Mouse (Mus musculus): ENCODE measurements around the gene Ssc4d.
A peak's percentile ranks its signal among the peaks of the same experiment; 100 is the strongest.

The Ssc4d gene

DNA sequence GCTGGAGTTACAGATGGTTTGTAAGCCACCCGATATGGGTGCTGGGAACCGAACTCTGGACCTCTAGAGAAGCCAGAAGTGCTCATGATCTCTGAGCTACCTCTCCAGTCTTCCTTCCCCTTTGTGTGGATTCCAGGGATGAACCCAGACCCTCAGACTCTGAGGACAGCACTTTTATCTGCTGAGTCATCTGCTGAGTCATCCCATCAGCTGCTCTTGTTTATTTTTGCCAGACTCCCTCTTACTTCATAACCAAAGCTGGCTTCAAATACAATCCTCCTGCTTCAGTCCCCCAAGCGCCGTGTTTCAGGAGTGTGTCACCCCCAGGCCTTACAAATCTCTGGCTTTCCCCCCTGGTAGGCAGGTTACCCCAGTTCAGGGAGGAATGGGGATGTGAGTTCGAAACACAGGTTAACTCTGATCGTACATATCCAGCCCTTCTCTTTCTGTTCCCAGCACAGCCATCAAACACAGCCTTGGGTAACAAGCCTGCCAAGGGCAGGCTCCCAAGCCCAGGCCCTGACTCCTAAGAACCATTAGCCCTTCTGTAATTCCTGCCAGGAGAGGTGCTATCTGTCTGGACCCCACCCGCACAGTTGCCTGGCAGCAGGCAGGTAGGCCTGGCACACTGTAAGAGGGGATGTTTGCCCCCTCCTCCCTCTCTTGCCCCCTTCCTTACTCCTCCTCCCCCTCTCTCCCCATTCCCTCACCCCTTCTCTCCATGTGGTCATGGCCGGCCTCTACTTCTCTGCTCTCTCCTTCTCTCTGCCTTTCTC, 1.8 kb upstream of the Ssc4d start:
- DNase-seq (ENCODE audit: low read depth, low spot score) = no peak

GRCm38 (mm10) chr5:135971876-135972275, 2.5 kb downstream of the Ssc4d start:
- DNase-seq (ENCODE audit: low read depth, low spot score) = no peak

- no peak for DNase-seq (ENCODE audit: low read depth, low spot score)
Observed at GRCm38 (mm10) chr5:135970247-135970646, 4.1 kb downstream of the Ssc4d start.

DNA sequence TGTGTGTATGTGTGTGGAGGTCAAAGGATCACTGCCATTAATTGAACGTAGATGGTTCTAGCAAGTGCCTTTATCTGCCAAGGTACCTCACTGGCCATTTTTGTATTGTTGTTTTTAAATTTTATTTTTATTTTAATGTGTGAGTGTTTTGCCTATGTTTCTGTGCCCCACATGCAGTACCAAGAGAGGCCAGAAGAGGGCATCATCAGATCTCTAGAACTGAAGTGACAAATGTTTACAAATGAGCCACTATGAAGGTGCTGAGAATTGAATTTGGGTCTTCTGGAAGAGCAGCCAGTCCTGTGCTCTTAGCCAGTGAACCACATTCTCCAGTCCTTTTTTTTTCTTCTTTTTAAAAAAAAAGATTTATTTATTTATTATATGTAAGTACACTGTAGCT, 5.5 kb downstream of the Ssc4d start:
- DNase-seq (ENCODE audit: low read depth, low spot score) = no peak

- no peak for DNase-seq (ENCODE audit: low read depth, low spot score)
Observed at GRCm38 (mm10) chr5:135966866-135967265, 7.5 kb downstream of the Ssc4d start.

GRCm38 (mm10) chr5:135965501-135965930, 8.8 kb downstream of the Ssc4d start:
- DNase-seq (ENCODE audit: low read depth, low spot score) = no peak

DNA sequence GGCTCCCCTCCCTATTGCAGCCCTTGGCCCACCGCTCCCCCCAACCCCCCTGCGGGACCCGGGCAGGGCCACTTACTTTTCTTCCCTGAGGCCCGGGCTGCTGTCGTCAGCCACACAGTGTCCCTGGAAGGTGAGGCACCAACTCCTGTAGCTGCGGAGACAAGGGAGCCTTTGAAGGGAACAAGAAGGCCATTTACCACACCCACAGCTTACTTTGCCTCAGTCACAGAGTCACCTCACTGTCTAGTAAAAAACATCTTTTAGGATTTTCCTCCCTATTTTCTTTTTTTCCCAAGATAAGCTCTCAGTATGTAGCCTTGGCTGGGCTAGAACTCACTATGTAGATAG, 11.1 kb downstream of the Ssc4d start:
- DNase-seq (ENCODE audit: low read depth, low spot score) = no peak

GRCm38 (mm10) chr5:135962492-135963279, 11.6 kb downstream of the Ssc4d start:
- peak; percentile 99 for DNase-seq (ENCODE audit: low read depth, low spot score)

DNA sequence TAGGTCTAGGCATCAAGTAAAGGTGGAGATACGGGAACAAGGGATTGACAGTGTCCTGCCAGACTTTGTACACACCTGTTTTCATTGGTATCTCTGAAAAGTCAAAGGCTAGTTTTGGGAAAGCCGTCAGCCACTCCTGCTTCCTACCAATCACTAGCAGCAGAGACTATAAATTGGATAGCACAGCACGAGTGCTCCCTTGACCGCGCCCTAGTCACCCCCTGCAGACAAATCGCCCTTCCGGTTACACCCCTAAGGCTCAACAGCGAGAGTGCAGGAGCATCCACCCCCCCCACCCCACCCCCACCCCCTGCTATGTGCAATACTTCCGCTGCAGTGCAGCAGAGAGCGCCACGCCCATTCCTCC, 12.2 kb downstream of the Ssc4d start:
- no peak for DNase-seq (ENCODE audit: low read depth, low spot score)

GRCm38 (mm10) chr5:135960909-135961635, 13.3 kb downstream of the Ssc4d start:
- no peak for DNase-seq (ENCODE audit: low read depth, low spot score)

DNA sequence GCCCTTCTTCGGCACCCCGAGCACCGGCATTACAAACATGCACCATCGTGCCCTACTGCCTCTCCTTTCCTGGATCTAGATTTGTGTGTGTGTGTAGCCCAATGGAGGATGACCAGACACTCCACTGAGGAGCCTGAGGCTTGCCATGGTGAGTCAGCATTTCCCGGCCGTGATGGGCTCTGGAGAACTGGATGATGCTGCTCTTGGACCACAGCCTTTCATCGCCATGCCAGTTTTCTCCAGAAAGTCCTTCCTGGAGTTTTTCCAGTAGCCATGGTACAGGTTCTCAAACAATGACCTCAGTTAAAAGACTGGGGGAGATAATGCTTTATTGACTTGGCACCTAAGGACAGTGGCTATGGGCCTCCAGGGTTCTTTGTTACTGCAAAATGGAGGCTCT, 14.4 kb downstream of the Ssc4d start:
- DNase-seq (ENCODE audit: low read depth, low spot score) = no peak

- DNase-seq (ENCODE audit: low read depth, low spot score) = no peak
Observed at GRCm38 (mm10) chr5:135958367-135958766, 16.0 kb downstream of the Ssc4d start.

DNA sequence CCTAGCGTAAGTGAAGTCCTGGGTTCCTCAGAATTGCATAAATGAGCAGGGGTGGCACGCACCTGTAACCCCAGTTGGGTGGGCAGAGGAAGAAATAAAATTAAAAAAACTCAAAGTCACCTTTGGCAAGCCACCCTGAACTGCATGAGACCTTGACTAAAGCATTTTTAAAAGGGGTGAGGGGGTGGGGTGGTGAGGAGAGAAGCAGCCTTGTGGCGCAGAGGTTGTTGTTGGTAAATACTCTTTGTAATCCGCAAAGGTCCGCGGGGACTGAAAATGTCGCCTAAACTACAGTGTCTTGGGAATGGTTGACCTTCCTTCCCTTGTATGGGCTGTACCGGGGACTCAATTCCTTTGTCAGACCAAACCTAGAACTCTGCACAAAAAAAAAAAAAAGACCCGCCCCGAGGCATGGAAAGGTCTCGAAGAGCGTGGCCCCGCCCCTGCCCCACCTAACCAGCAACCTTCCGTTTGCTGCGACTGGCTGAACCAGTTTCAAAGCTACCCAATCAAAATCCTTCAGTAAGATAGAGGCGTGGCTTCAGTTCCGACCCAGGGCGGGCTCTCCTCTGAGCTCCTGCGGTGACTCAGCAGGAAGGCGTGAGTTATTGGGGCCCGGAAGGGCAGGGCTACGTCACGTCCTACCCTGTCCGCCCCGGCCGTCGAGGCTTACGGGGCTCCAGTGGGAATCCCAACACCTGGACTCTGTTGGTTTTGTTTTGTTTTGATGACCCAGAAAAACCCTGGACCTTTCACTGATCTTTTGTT, 16.9 kb downstream of the Ssc4d start:
- peak; percentile 97 for DNase-seq (ENCODE audit: low read depth, low spot score)

- DNase-seq (ENCODE audit: low read depth, low spot score) = no peak
Observed at GRCm38 (mm10) chr5:135956300-135957206, 17.8 kb downstream of the Ssc4d start.

DNA sequence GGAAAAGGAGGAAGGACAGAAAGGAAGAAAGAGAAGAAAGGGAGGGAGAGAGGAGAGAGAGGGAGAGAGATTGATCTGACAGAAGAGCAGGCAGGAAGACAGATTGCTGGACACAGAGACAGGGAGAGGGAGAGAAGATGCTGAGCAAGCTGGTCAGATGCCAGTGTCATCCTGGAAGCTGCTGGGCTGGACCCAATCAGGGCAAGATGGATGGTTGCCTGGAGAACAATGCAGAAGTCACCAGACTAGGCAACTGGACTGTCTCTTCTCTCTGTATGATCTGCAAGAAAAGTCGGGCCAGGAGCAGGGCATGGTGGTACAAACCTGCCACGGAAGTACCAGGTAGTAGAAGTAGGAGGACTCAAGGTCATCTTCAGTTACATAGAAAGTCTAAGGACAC, 21.5 kb downstream of the Ssc4d start:
- DNase-seq (ENCODE audit: low read depth, low spot score) = no peak

- DNase-seq (ENCODE audit: low read depth, low spot score) = no peak
Observed at GRCm38 (mm10) chr5:135951660-135952059, 22.7 kb downstream of the Ssc4d start.

DNA sequence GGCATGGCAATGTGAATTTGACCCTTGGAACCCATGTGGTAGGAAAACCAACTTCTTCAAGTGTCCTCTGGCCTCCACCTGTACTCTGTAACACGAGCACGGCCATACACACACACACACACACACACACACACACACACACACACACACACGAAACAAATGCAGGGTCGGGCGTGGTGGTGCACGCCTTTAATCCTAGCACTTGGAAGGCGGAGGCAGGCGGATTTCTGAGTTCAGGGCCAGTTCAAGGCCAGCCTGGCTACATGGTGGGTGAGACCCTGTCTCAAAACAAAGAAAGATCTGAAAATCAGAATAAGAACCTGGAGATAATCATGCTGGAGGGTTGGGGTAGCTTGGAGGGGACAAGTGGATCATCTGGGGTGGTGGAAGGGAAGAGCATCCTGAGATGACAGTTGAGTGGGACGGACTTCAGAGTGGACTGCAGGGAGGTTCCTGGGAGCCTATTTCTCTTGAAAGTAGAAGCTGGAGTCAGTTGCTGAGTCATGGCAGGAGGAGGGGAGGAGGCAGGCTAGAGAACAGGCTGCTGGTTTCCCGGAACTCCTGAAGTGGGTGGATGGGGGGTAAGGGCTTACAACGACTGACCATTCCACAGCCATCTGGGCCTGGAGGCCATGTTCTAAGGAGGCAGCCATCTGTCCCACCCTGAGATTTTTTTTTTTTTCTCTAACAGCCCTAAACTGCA, 23.5 kb downstream of the Ssc4d start:
- DNase-seq (ENCODE audit: low read depth, low spot score) = no peak

DNA sequence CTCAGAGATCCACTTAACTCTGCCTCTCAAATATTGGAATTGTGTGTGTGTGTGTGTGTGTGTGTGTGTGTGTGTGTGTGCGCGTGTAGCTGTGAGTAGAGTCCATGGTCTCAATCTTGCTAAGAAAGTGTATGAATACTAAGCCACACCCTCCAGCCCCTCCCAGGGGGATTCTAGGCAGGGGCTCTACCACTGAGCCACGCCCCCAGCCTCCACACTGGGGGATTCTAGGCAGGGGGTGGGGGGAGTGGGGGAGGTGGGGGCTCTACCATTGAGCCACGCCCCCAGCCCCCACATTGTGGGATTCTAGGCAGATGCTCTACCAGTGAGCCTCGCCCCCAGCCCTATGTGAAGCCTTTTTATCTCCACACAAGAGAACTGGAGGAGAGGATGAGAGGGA, 27.7 kb downstream of the Ssc4d start:
- DNase-seq (ENCODE audit: low read depth, low spot score) = no peak

DNA sequence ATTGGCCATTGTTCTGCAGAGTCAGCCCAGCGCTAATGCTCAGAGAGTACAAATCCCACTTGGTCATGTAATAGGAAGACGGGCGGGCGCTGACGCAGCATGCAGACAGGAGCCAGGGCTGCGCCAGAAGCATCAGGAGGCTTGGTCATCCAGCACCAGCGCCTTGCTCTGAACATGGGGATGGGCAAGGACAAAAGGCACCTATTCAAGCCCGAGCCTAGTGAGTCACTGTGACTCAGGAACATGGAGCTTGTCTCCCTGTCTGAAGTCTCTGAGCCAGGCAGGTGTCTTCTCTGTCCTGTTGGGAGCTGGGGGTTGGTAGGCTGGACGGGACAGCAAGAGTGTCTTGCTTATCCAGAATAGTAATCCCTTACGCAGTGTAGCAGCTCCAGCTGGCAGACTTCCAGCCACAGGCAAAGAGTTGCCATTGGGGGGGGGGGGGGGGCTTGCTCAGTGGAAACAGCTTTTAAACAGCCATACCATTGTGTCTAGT, 28.4 kb downstream of the Ssc4d start:
- DNase-seq (ENCODE audit: low read depth, low spot score) = no peak

- DNase-seq (ENCODE audit: low read depth, low spot score) = no peak
Observed at GRCm38 (mm10) chr5:135942710-135943109, 31.6 kb downstream of the Ssc4d start.

Data from forelimb bud, embryonic 11.5 days (tissue).